ENCODE assay signal across 23 mouse cellular contexts in the genomic region with DNA sequence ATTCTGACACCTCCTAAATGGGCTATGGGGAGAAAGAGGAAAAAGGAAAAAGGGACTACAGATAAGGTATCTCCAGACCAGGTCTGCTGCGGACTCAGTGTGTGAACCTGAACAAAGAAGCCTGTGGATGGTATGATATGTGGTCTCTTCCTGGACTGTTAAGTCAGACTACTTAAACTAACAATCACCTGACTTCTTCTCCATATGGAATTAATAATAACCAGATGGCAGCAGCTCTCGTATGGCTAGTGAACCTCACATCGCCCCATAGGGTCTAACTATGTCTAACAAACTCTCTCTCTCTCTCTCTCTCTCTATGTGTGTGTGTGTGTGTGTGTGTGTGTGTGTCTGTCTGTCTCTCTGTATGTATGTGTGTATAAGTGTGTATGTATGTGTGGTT. TPM values are rescaled to one million over a fixed set of nuclear protein-coding genes. Genes with fewer than 3 reads are reported as not detected.
"Had no signal": no experiment of that assay in that cellular context is flagged by ENCODE, and none has a peak within 500 bp of the region (broad histone marks: within the 10 kb centered on the region; RNA-seq: fewer than 3 reads in every experiment).

No protein-coding gene starts in this region.

- H3K27me3 ChIP-seq: midbrain, embryonic 13.5 days; neural tube, embryonic 15.5 days had no signal

- H3K4me2 ChIP-seq: liver, embryonic 11.5 days; lung, embryonic 14.5 days; midbrain, embryonic 13.5 days; neural tube, embryonic 15.5 days had no signal

- H3K4me3 ChIP-seq: layer of hippocampus, adult 2 months; midbrain, embryonic 13.5 days; myocyte; neural tube, embryonic 15.5 days had no signal

- H3K4me1 ChIP-seq: midbrain, embryonic 13.5 days; neural tube, embryonic 15.5 days had no signal

- H3K9me3 ChIP-seq: midbrain, embryonic 13.5 days; neural tube, embryonic 15.5 days had no signal

- ATAC-seq: inflammation-experienced regulatory T-cells, adult 6 months; midbrain, embryonic 13.5 days had no signal

- H3K9ac ChIP-seq: lung, embryonic 14.5 days; midbrain, embryonic 13.5 days; neural tube, embryonic 15.5 days had no signal

- H3K27ac ChIP-seq: layer of hippocampus, adult 2 months; macrophage; midbrain, embryonic 13.5 days; neural tube, embryonic 15.5 days; stomach, postnatal 0 days had no signal

- H3K36me3 ChIP-seq: midbrain, embryonic 13.5 days; neural tube, embryonic 15.5 days had no signal

- DNase-seq: kidney, adult 11 months; kidney, adult 9 months; kidney, postnatal 10 days; kidney, postnatal 4 days; lung, embryonic 14.5 days; lung, postnatal 10 days; right cerebral cortex, postnatal 25 days; thymus, postnatal 4 days had no signal

RNA-seq across cellular contexts. Expression of a gene that starts 2.1 kb away (rescaled TPM):
- total RNA-seq: layer of hippocampus, adult 2 months; layer of hippocampus, postnatal 14 days; left cerebral cortex, adult 18-20 months; left cerebral cortex, postnatal 14 days; megakaryocyte-erythroid progenitor cell, adult 5-6 weeks had no signal
- polyA plus RNA-seq: inflammation-experienced regulatory T-cells, adult 6 months; limb, embryonic 14.5 days; liver, embryonic 11.5 days; liver, embryonic 16.5 days; macrophage; midbrain, embryonic 13.5 days; myocyte; neural tube, embryonic 11.5 days; neural tube, embryonic 15.5 days had no signal
